Mouse (Mus musculus) kidney, postnatal 25 days (tissue): Measurements from ENCODE around the gene Rnf216.
A peak's percentile ranks its signal among the peaks of the same experiment; 100 is the strongest.
"Not testable (repeated sequence)": the region's sequence is repeated elsewhere in the genome, so short reads cannot be mapped to it uniquely, and the experiment has no call there.

Source experiments
- DNase-seq, 2 experiments: peaks; one replicate each; pipeline ENCODE4 v3.0.0; 2021; ENCODE audit warnings: mixed read lengths in 2 of 2

Gene Rnf216

DNA sequence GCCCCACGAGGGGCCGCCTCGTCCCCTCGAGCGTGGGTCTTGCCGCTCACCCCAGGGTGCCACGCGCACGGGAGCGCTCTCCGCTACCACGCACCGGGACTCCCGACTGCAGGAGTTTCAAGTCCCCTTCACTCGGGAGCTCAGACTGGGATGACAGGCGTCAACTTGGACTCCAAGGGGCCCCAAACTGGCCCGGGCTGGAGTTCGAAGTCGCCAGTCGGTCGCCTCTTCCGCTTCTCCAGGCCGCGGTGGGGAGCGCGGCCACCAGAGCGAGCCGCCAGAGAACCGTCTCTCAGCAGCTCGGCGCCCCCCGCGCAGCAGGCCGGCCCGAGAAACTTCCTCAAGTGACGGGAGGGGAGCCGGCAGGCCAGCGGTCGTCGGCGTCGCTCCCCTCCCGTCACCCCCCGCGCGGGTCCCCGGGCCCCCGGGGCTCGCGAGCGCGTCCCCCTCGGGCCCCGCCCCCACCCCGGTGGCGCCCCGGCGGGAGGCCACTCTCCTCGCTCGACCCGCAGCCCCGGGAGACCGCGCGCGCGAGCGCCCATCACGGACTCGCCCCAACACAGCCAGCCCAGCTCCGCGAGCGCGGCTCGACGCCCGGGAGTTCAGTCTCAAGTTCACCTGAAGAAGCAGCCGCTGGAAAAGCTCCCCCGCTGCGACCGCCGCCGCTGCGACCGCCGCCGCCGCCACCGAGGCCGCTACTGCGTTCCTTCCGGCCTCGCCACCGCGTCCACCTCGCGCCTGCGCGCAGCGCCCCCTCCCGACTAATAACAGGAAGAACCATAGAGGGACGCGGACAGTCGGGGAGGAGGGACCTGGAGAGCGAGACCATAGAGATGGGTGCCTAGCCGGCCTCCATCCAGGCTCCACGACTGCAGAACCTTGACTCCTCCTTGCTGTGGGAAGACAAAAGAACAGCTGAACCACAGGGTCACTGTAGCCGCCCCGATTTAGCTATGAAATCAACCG is at the start of gene Rnf216:
Rnf216 (minus strand) TSS at position 714 of the 966 bp plus-strand sequence.
- peak; percentile 94 to 96 for DNase-seq

DNA sequence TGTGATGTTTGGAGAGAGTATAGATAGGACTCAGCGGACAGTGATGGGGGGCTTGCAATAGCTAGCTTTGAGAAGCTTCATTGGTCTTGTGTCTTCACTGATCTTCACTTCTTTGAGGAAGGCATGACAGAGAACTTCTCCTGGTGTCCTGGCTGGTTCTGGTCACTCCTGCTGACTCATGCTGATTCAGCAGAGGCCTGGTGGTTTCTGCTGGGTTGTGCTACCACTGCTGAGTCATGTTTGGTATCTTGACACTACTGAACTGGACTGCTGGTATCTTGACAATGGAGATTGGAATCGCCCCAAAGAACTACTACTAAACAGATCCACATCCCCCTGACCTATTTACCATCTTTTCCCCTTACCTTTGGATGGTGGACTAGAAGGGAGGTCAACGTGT is 42.7 kb upstream of the Rnf216 start:
- no peak for DNase-seq

DNA sequence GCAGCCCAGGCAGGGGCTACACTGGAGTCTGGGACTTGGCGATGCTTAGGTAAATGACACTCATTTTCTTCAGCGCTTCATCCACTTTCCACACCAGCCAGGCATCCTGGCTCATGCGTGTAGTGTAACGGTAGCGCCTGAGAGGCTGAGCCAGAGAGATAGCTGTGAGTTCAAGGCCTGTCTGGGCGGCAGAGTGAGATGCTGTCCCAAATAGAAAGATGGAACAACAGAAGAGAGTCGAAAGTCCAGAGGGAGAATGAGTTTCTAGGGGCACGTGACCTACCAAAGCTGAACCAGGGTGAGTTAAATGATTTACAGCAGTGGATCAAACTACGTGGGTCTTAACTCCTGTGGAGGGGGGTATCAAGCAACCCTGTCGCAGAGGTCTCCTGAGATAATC is 41.0 kb upstream of the Rnf216 start:
- peak; percentile 18 to 50 for DNase-seq

DNA sequence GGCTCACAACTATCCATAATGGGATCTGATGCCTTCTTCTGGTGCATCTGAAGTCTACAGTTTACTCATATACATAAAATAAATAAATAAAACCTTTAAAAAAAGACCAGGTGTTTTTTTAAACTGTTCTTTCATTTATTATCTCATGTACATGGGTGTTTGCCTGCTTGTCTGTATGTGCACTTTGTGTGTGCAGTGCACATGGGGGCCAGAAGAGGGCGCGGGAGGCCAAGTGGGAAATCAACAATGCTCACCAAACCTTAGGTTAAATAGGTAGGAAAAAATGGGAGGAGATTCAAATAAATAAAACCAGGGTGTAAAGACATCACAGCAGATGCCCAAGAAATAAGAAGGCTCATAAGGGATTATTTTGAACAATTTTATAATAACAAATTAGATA is 37.2 kb upstream of the Rnf216 start:
- DNase-seq, result no peak

GRCm38 (mm10) chr5:143149536-143149935 is 36.7 kb upstream of the Rnf216 start:
- no peak for DNase-seq

GRCm38 (mm10) chr5:143148661-143149060 is 35.9 kb upstream of the Rnf216 start:
- DNase-seq, result no peak

GRCm38 (mm10) chr5:143147481-143147880 is 34.7 kb upstream of the Rnf216 start, which contains the start of gene Olfr718-ps1:
Gene Olfr718-ps1 (minus strand): TSS chr5:143147581.
- DNase-seq, result no peak

DNA sequence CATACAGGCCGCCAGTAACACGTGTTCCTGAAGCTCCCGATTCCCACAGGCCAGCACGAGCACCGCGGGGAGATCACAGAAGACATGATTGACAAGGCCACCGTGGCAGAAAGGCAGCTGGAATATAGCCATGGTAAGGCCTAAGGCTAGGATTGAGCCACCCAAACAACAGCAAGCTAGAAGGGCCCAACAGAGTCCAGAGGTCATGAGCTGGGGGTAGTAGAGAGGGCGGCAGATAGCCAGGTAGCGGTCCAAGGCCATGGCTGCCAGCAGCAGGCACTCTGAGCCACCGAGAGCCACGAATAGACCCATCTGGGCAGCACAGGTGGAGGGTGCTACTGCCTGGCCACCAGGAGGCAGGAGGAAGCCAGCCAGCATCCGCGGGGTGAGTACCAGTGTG is 24.8 kb upstream of the Rnf216 start:
- DNase-seq, result no peak

GRCm38 (mm10) chr5:143135042-143135441 is 22.2 kb upstream of the Rnf216 start:
- DNase-seq, result no peak

DNA sequence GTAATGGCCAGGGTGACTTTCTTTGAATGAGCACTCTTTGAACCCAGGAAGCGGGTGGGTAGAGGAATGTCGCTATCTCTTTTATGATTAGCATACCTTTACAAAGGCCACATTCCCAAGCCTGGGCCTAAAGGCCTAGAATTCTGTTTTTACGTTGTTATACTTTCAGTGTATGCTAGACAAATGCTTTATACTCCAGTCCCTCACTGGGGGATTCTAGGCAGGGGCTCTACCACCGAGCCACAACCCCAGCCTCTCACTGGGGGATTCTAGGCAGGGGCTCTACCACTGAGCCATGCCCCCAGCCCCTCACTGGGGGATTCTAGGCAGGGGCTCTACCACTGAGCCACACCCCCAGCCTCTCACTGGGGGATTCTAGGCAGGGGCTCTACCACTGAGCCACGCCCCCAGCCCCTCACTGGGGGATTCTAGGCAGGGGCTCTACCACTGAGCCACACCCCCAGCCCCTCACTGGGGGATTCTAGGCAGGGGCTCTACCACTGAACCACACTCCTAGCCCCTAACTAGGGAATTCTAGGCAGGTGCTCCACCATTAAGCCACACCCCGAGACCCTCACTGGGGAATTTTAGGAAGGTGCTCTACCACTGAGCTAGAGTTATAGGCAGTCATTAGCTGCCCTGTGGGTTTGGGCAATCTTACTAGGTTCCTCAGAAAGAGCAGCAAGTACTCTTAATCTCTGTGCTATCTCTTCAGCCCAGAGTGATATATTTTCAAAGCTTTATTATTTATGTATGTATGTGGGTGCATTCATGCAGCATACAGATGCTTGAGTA is 21.6 kb upstream of the Rnf216 start:
- DNase-seq, result not testable (repeated sequence)

DNA sequence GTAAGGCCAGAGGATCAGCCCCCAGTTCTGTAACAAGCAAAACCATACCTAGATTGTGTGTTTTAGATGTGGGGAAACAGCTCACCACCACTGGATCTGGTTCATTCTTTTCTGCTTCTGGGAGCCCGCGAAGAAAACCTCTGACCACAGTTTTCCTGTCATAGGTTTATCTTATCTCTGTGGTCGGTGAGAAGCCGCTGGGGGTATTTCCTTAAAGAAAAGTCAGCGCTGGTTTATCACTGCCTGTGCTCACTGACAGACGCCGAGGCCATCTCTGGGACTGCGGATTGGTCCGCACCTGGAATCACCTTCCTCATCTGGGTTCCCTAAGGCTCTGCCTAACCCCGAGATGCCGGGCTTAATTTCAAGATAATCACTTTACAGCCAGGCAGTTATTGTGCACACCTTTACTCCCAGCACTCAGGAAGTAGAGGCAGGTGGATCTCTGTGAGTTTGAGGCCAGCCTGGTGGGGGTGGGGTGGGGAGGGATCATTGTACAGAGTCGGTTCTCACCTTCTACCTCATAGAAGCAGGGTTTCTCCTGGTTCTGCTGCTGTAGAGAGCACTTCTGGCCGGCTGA is 20.2 kb upstream of the Rnf216 start:
- DNase-seq, result no peak

GRCm38 (mm10) chr5:143130342-143130741 is 17.5 kb upstream of the Rnf216 start:
- DNase-seq, result no peak

DNA sequence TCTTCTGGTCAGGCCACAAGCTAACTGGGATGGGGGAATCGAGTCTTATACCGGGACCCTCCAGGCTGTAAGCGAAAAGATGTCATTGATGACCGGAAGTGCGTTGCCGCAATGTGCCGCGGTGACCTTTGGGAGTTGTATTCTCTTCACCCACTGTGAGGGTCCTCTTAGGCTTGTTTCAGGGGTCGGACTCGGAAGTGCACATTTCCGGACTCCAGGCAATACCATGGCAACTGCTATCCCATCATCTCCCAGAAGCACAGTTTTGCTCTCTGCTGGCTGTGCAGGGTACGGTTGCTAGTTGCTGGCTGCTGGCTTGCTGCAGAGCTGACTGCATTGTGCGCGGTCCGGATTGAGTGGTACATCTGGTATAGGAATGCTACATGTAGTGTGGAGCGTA is 16.3 kb upstream of the Rnf216 start:
- DNase-seq, result no peak

DNA sequence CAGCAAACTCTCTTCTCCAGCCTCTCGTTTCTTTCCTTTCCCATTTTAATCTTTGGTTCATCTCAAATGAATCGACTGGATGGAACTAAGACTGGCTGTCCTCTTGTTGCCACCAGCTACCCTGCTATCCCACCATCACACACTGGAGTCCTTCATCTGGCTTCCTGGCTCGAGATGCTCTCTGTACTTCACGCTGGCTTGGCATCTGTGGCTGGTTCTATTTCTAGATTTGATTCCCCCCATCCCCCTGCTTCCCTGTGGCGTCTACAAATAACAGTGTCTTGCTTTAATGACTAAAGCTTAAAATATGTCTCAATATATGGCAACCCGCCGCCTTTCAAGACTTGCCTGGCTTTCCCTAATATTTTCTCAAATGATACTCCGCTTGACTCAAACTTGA is 15.0 kb upstream of the Rnf216 start:
- no peak for DNase-seq

- DNase-seq, result no peak
Observed at GRCm38 (mm10) chr5:143126908-143127307, 14.1 kb upstream of the Rnf216 start.

- no peak for DNase-seq
Observed at GRCm38 (mm10) chr5:143126089-143126488, 13.3 kb upstream of the Rnf216 start.

DNA sequence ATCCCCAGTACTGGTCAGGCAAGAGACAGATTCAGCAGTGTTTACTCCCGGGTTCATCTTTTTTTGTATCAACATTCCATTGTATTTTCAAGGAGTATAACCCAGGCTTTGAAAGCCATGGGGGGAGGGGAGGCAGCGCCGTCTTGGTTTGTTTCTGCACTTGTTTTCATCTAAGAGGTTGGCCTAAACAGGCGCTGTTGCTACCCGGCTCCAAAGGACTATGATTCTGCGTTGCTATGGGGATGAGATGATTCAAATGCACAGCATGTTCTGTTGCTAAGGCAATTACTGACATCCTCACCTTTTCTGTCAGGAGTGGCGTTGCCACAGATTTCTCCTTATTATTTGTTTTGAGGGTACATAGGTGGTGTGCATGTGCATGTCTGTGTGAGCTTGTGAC is 12.8 kb upstream of the Rnf216 start:
- DNase-seq, result no peak

DNA sequence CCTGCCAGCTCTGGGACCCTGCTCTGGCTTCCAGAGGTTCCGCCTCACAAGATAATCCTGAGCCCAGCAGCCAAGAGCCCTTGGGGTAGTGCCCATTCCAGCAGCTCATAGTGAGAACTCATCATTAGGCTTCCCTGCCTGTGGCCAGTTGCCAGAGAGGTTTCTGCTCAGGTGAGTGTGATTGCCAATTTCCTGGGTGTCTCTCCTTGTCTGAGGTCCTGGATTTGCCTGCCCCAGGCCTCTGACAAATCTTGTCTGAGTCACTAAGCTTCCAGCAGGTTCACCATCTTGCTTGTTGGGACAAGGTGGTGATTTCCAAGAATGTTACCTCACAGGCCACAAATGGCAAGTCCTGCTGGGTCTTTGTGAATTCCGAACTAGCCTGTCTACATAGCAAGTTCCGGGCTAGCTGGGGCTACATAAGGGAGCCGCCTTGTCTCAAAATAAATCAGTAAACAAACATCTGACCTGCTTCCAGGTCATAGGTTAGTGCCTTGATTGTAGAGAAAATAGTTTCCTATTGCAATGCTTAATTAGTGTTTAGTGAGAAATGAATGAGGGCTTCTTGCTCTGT is 12.1 kb upstream of the Rnf216 start:
- DNase-seq, result no peak

GRCm38 (mm10) chr5:143122673-143123072 is 9.9 kb upstream of the Rnf216 start:
- no peak for DNase-seq

GRCm38 (mm10) chr5:143122125-143122524 is 9.3 kb upstream of the Rnf216 start:
- no peak for DNase-seq

GRCm38 (mm10) chr5:143106842-143107241 is 6.0 kb downstream of the Rnf216 start:
- DNase-seq, result no peak

- DNase-seq, result no peak
Observed at GRCm38 (mm10) chr5:143103231-143103630, 9.6 kb downstream of the Rnf216 start.

GRCm38 (mm10) chr5:143101626-143102025 is 11.2 kb downstream of the Rnf216 start:
- no peak for DNase-seq
